Mouse (Mus musculus): Measurements from ENCODE around the gene Prap1.
"Not testable (repeated sequence)": the region's sequence is repeated elsewhere in the genome, so short reads cannot be mapped to it uniquely, and the experiment has no call there.

DNA sequence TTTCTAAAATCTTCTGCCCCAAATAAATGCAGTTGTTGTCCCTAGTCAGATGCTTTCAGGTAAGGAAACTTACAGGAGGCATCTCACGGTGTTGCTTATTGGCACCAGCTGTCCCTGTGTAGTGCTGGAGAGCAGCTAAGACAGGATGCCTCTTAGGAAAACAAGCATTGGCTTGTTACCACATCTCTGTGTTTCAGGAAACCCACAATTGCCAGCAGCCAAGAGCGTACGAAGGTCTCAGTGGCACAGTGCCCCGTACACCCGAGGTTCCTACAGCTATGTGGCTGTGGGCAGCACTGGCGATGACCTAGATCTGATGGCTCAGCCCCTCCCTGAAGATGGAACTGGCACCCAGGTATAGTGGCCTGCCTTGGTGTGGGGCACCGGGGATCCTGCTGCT is 39.0 kb downstream of the Prap1 start:
- TF ChIP-seq CTCF, EP300 (IDR thresholded peaks at IDR 0.05; ENCODE audit: low read depth): not testable (repeated sequence)
